Comparison of ENCODE assay signal across 8 mouse cellular contexts in genomic region chr3:133876439-133877072, GRCm38 (mm10).
DNase-seq lines count a peak whose midpoint lies in the region; ATAC-seq and TF ChIP-seq lines count a peak whose summit lies in the region.

No protein-coding gene starts in this region.

- peak; percentile 80 for DNase-seq in brain, embryonic 18.5 days (ENCODE audit: low read depth, low spot score)
- peak; percentile 82 for DNase-seq in forebrain, embryonic 11.5 days (ENCODE audit: low spot score)
- DNase-seq in kidney, postnatal 10 days, result peak; percentile 84
- peak; percentile 53 for DNase-seq in liver, embryonic 11.5 days (ENCODE audit: low spot score)

- peak; percentile 87 for ATAC-seq in forebrain, embryonic 11.5 days (replicated peaks; ENCODE audit: low FRiP score)
- ATAC-seq in heart, embryonic 15.5 days (replicated peaks; ENCODE audit: insufficient number of reproducible peaks, insufficient read depth, low FRiP score, low read depth), result peak; percentile 50
- ATAC-seq in liver, embryonic 11.5 days (replicated peaks; ENCODE audit: low FRiP score), result peak; percentile 34
- peak; percentile 93 for ATAC-seq in neural tube, embryonic 15.5 days (ENCODE audit: low FRiP score)
- no peak for ATAC-seq in monocyte, adult 5-6 weeks (replicated peaks; ENCODE audit: insufficient number of reproducible peaks, low FRiP score, low TSS enrichment, poor library complexity, severe bottlenecking)

- peak overlapping the region; percentile 17; the same call in 1 of the 2 replicates for H3K9ac ChIP-seq in forebrain, embryonic 11.5 days (ENCODE audit: low read length)
- H3K9ac ChIP-seq in heart, embryonic 15.5 days, result no peak overlapping the region
- no peak overlapping the region for H3K9ac ChIP-seq in liver, embryonic 11.5 days (ENCODE audit: low read depth, low read length)
- peak overlapping the region; percentile 11; the same call in 1 of the 2 replicates for H3K9ac ChIP-seq in neural tube, embryonic 15.5 days (replicated peaks)

- H3K4me3 ChIP-seq in E14TG2a.4 (replicated peaks; ENCODE audit: low read length), result no peak overlapping the region
- peak overlapping the region; percentile 12; the same call in 1 of the 2 replicates for H3K4me3 ChIP-seq in forebrain, embryonic 11.5 days (ENCODE audit: low read depth, low read length)
- H3K4me3 ChIP-seq in heart, embryonic 15.5 days, result peak overlapping the region; percentile 19; the same call in 1 of the 2 replicates
- no peak overlapping the region for H3K4me3 ChIP-seq in liver, embryonic 11.5 days (ENCODE audit: low read depth, low read length)
- peak overlapping the region; percentile 24 for H3K4me3 ChIP-seq in neural tube, embryonic 15.5 days (replicated peaks)

- peak; percentile 68 for TF ChIP-seq CTCF in E14TG2a.4 (conservative IDR thresholded peaks at IDR 0.05; ENCODE audit: low read length)

- H3K27ac ChIP-seq in forebrain, embryonic 11.5 days (ENCODE audit: low read depth, low read length), result peak overlapping the region; percentile 58
- H3K27ac ChIP-seq in heart, embryonic 15.5 days, result peak overlapping the region; percentile 58
- no peak overlapping the region for H3K27ac ChIP-seq in liver, embryonic 11.5 days (ENCODE audit: low read depth, low read length)
- H3K27ac ChIP-seq in neural tube, embryonic 15.5 days (replicated peaks), result peak overlapping the region; percentile 76

- no peaks in the 10 kb centered on the region for H3K9me3 ChIP-seq in E14TG2a.4 (ENCODE audit: low read length)
- H3K9me3 ChIP-seq in forebrain, embryonic 11.5 days (ENCODE audit: control insufficient read depth, low read length), result no peaks in the 10 kb centered on the region
- H3K9me3 ChIP-seq in heart, embryonic 15.5 days (replicated peaks), result no peaks in the 10 kb centered on the region
- H3K9me3 ChIP-seq in liver, embryonic 11.5 days (ENCODE audit: control insufficient read depth, low read length), result no peaks in the 10 kb centered on the region
- H3K9me3 ChIP-seq in neural tube, embryonic 15.5 days (replicated peaks), result no peaks in the 10 kb centered on the region

- 4% methylated on average over 13 of the region's 13 CpGs for WGBS in forebrain, embryonic 11.5 days
- WGBS in heart, embryonic 15.5 days, result 16% methylated on average over 13 of the region's 13 CpGs
- WGBS in liver, embryonic 11.5 days, result 28% methylated on average over 13 of the region's 13 CpGs
- 5% methylated on average over 13 of the region's 13 CpGs for WGBS in neural tube, embryonic 15.5 days

- no peaks in the 10 kb centered on the region for H3K4me1 ChIP-seq in E14TG2a.4 (replicated peaks; ENCODE audit: low read depth, low read length)
- H3K4me1 ChIP-seq in forebrain, embryonic 11.5 days (replicated peaks; ENCODE audit: control insufficient read depth, insufficient read depth, low read length), result 0 out of 2 replicates have a peak, but pooled peaks cover 3% of the 10 kb centered on the region
- H3K4me1 ChIP-seq in heart, embryonic 15.5 days (replicated peaks), result peaks cover 12% of the 10 kb centered on the region
- H3K4me1 ChIP-seq in liver, embryonic 11.5 days (replicated peaks; ENCODE audit: control insufficient read depth, insufficient read depth, low read length), result no peaks in the 10 kb centered on the region
- H3K4me1 ChIP-seq in neural tube, embryonic 15.5 days, result peaks cover 11% of the 10 kb centered on the region

- peak overlapping the region; percentile 40 for H3K4me2 ChIP-seq in forebrain, embryonic 11.5 days (ENCODE audit: low read depth, low read length, severe bottlenecking)
- H3K4me2 ChIP-seq in heart, embryonic 15.5 days, result peak overlapping the region; percentile 54
- peak overlapping the region; percentile 26; the same call in 1 of the 2 replicates for H3K4me2 ChIP-seq in liver, embryonic 11.5 days
- peak overlapping the region; percentile 55 for H3K4me2 ChIP-seq in neural tube, embryonic 15.5 days

- H3K36me3 ChIP-seq in E14TG2a.4 (ENCODE audit: insufficient read depth, low read length), result no peaks in the 10 kb centered on the region
- H3K36me3 ChIP-seq in forebrain, embryonic 11.5 days (ENCODE audit: control insufficient read depth, insufficient read depth, low read length), result no peaks in the 10 kb centered on the region
- no peaks in the 10 kb centered on the region for H3K36me3 ChIP-seq in heart, embryonic 15.5 days
- no peaks in the 10 kb centered on the region for H3K36me3 ChIP-seq in liver, embryonic 11.5 days (ENCODE audit: control insufficient read depth, insufficient read depth, low read length)
- no peaks in the 10 kb centered on the region for H3K36me3 ChIP-seq in neural tube, embryonic 15.5 days

- H3K27me3 ChIP-seq in E14TG2a.4 (ENCODE audit: insufficient read depth, low read length), result 0 out of 2 replicates have a peak, but pooled peaks cover 4% of the 10 kb centered on the region
- H3K27me3 ChIP-seq in forebrain, embryonic 11.5 days (ENCODE audit: control insufficient read depth, insufficient read depth, low read length), result no peaks in the 10 kb centered on the region
- no peaks in the 10 kb centered on the region for H3K27me3 ChIP-seq in heart, embryonic 15.5 days
- no peaks in the 10 kb centered on the region for H3K27me3 ChIP-seq in liver, embryonic 11.5 days (replicated peaks; ENCODE audit: control insufficient read depth, insufficient read depth, low read length)
- H3K27me3 ChIP-seq in neural tube, embryonic 15.5 days (replicated peaks), result no peaks in the 10 kb centered on the region

Comparison
In these comparisons a context has a peak if more than half of its experiments do, and no peak if none do; other contexts are left out.
1. H3K4me3 ChIP-seq: peak in forebrain, embryonic 11.5 days (single experiment), heart, embryonic 15.5 days (single experiment) and neural tube, embryonic 15.5 days (single experiment); none in E14TG2a.4 (single experiment) and liver, embryonic 11.5 days (single experiment).
2. H3K9ac ChIP-seq: peak in forebrain, embryonic 11.5 days (single experiment) and neural tube, embryonic 15.5 days (single experiment); none in heart, embryonic 15.5 days (single experiment) and liver, embryonic 11.5 days (single experiment).
3. Peak in every context shown above with its lines, with median percentiles within 50 percentile points of each other: DNase-seq and H3K4me2 ChIP-seq.